Comparison of ENCODE assay signal across 13 mouse cellular contexts in genomic region chr4:129293702-129294101, GRCm38 (mm10). TPM values are rescaled to one million over a fixed set of nuclear protein-coding genes. Genes with fewer than 3 reads are reported as not detected.
DNase-seq lines count a peak whose midpoint lies in the region; ATAC-seq and TF ChIP-seq lines count a peak whose summit lies in the region.
"Had no signal": no experiment of that assay in that cellular context is flagged by ENCODE, and none has a peak within 500 bp of the region (broad histone marks: within the 10 kb centered on the region; RNA-seq: fewer than 3 reads in every experiment).

No protein-coding gene starts in this region.

- peaks cover 4% of the 10 kb centered on the region; the same call in 1 of the 2 replicates for H3K4me1 ChIP-seq in heart, postnatal 0 days (ENCODE audit: control insufficient read depth, insufficient read depth)
- peaks cover 7% of the 10 kb centered on the region for H3K4me1 ChIP-seq in midbrain, embryonic 12.5 days
- peaks cover 8% of the 10 kb centered on the region for H3K4me1 ChIP-seq in midbrain, embryonic 13.5 days (replicated peaks)
- H3K4me1 ChIP-seq in embryonic facial prominence, embryonic 13.5 days: peaks cover 19% of the 10 kb centered on the region
- H3K4me1 ChIP-seq in stomach, embryonic 16.5 days (ENCODE audit: control insufficient read depth, insufficient read depth, low read length): peaks cover 6% of the 10 kb centered on the region
- H3K4me1 ChIP-seq: neural tube, embryonic 12.5 days had no signal

- WGBS in heart, postnatal 0 days: 19% methylated on average over 16 of the region's 16 CpGs
- WGBS in midbrain, embryonic 12.5 days: 30% methylated on average over 16 of the region's 16 CpGs
- 34% methylated on average over 16 of the region's 16 CpGs for WGBS in midbrain, embryonic 13.5 days
- WGBS in embryonic facial prominence, embryonic 13.5 days: 23% methylated on average over 16 of the region's 16 CpGs
- 31% methylated on average over 16 of the region's 16 CpGs for WGBS in stomach, embryonic 16.5 days

- TF ChIP-seq CTCF in heart, postnatal 0 days (IDR thresholded peaks at IDR 0.05; ENCODE audit: low read depth): no peak

- H3K27ac ChIP-seq in heart, postnatal 0 days (ENCODE audit: low read depth): no peak overlapping the region
- no peak overlapping the region for H3K27ac ChIP-seq in midbrain, embryonic 12.5 days (replicated peaks)
- H3K27ac ChIP-seq in midbrain, embryonic 13.5 days: no peak overlapping the region
- peak overlapping the region; percentile 28; the same call in 1 of the 2 replicates for H3K27ac ChIP-seq in embryonic facial prominence, embryonic 13.5 days
- H3K27ac ChIP-seq in stomach, embryonic 16.5 days (ENCODE audit: low read length): no peak overlapping the region
- H3K27ac ChIP-seq: neural tube, embryonic 12.5 days had no signal

- 0 out of 2 replicates have a peak, but pooled peaks cover 5% of the 10 kb centered on the region for H3K9me3 ChIP-seq in heart, postnatal 0 days (replicated peaks; ENCODE audit: control insufficient read depth, low read length)
- H3K9me3 ChIP-seq in midbrain, embryonic 12.5 days: no peaks in the 10 kb centered on the region
- H3K9me3 ChIP-seq in midbrain, embryonic 13.5 days: no peaks in the 10 kb centered on the region
- no peaks in the 10 kb centered on the region for H3K9me3 ChIP-seq in embryonic facial prominence, embryonic 13.5 days
- H3K9me3 ChIP-seq in stomach, embryonic 16.5 days (replicated peaks; ENCODE audit: control insufficient read depth, low read length): no peaks in the 10 kb centered on the region
- H3K9me3 ChIP-seq: neural tube, embryonic 12.5 days had no signal

- H3K36me3 ChIP-seq in heart, postnatal 0 days (replicated peaks; ENCODE audit: control insufficient read depth, insufficient read depth, low read length): no peaks in the 10 kb centered on the region
- no peaks in the 10 kb centered on the region for H3K36me3 ChIP-seq in midbrain, embryonic 12.5 days
- no peaks in the 10 kb centered on the region for H3K36me3 ChIP-seq in midbrain, embryonic 13.5 days
- no peaks in the 10 kb centered on the region for H3K36me3 ChIP-seq in embryonic facial prominence, embryonic 13.5 days
- no peaks in the 10 kb centered on the region for H3K36me3 ChIP-seq in stomach, embryonic 16.5 days (ENCODE audit: control insufficient read depth, insufficient read depth, low read length)
- H3K36me3 ChIP-seq: neural tube, embryonic 12.5 days had no signal

- no peak overlapping the region for H3K4me3 ChIP-seq in heart, postnatal 0 days (ENCODE audit: low read depth, low read length)
- H3K4me3 ChIP-seq in midbrain, embryonic 12.5 days: no peak overlapping the region
- no peak overlapping the region for H3K4me3 ChIP-seq in midbrain, embryonic 13.5 days (replicated peaks)
- peak overlapping the region; percentile 20 for H3K4me3 ChIP-seq in embryonic facial prominence, embryonic 13.5 days
- no peak overlapping the region for H3K4me3 ChIP-seq in stomach, embryonic 16.5 days (replicated peaks; ENCODE audit: low read length)
- H3K4me3 ChIP-seq: neural tube, embryonic 12.5 days had no signal

- no peaks in the 10 kb centered on the region for H3K27me3 ChIP-seq in heart, postnatal 0 days (ENCODE audit: control insufficient read depth, insufficient read depth, low read length)
- peaks cover 11% of the 10 kb centered on the region for H3K27me3 ChIP-seq in midbrain, embryonic 12.5 days
- peaks cover 5% of the 10 kb centered on the region for H3K27me3 ChIP-seq in midbrain, embryonic 13.5 days
- H3K27me3 ChIP-seq in embryonic facial prominence, embryonic 13.5 days: peaks cover 10% of the 10 kb centered on the region; the same call in 1 of the 2 replicates
- H3K27me3 ChIP-seq in stomach, embryonic 16.5 days (ENCODE audit: control insufficient read depth, insufficient read depth, low read length): no peaks in the 10 kb centered on the region

- no peak for DNase-seq in heart, postnatal 0 days (ENCODE audit: low spot score)
- DNase-seq in heart, postnatal 36 days: no peak
- DNase-seq in layer of hippocampus, postnatal 10 days (ENCODE audit: low spot score in 2 of 2): no peak
- DNase-seq: adrenal gland, adult 2 months; gastrocnemius, postnatal 14 days; kidney, adult 18-20 months; thymus, postnatal 36 days had no signal

- H3K4me2 ChIP-seq in heart, postnatal 0 days (ENCODE audit: low read depth, low read length): peak overlapping the region; percentile 4; the same call in 1 of the 2 replicates
- H3K4me2 ChIP-seq in midbrain, embryonic 12.5 days (replicated peaks): peak overlapping the region; percentile 17
- no peak overlapping the region for H3K4me2 ChIP-seq in midbrain, embryonic 13.5 days (replicated peaks)
- peak overlapping the region; percentile 46 for H3K4me2 ChIP-seq in embryonic facial prominence, embryonic 13.5 days
- H3K4me2 ChIP-seq in stomach, embryonic 16.5 days (ENCODE audit: low read depth, low read length): 0 out of 2 replicates have a peak overlapping the region, but pooled peaks have one; percentile 17
- H3K4me2 ChIP-seq: neural tube, embryonic 12.5 days had no signal

- no peak for TF ChIP-seq EP300 in heart, postnatal 0 days (IDR thresholded peaks at IDR 0.05; ENCODE audit: low read depth)

- H3K9ac ChIP-seq in heart, postnatal 0 days (replicated peaks; ENCODE audit: low read depth, low read length): no peak overlapping the region
- no peak overlapping the region for H3K9ac ChIP-seq in midbrain, embryonic 12.5 days (replicated peaks)
- H3K9ac ChIP-seq in midbrain, embryonic 13.5 days (replicated peaks): no peak overlapping the region
- peak overlapping the region; percentile 49 for H3K9ac ChIP-seq in embryonic facial prominence, embryonic 13.5 days
- H3K9ac ChIP-seq in stomach, embryonic 16.5 days (ENCODE audit: low read length): peak overlapping the region; percentile 38; the same call in 1 of the 2 replicates
- H3K9ac ChIP-seq: neural tube, embryonic 12.5 days had no signal

- intact Hi-C loops in heart, postnatal 36 days (cut with DNase I): no loop called here

- no peak for ATAC-seq in heart, postnatal 0 days (ENCODE audit: insufficient read depth, low read depth)
- ATAC-seq in midbrain, embryonic 12.5 days (ENCODE audit: low FRiP score, low read depth): no peak
- ATAC-seq in midbrain, embryonic 13.5 days: no peak
- ATAC-seq in embryonic facial prominence, embryonic 13.5 days (ENCODE audit: insufficient number of reproducible peaks, insufficient read depth, low FRiP score, low TSS enrichment, low read depth): no peak
- no peak for ATAC-seq in stomach, embryonic 16.5 days (ENCODE audit: insufficient read depth, low FRiP score)
- ATAC-seq: lung, postnatal 0 days had no signal

RNA-seq across cellular contexts. Expression of gene Sync, which starts 6.3 kb away (rescaled TPM):
- 1.4 and 1.9 TPM in 2 replicates for total RNA-seq in heart, postnatal 0 days (2014; rRNA removed; ENCODE audit: low replicate concordance)
- polyA plus RNA-seq in heart, postnatal 0 days (2015; fragmentation: Nextera tagmentation; extraction: Ambion mirVana): 3.4 and 3.8 TPM in 2 replicates
- total RNA-seq in heart, postnatal 36 days (2021): 10 to 100 TPM; 15.8 to 17.1 TPM
- 0.62 and 0.66 TPM in 2 replicates for polyA plus RNA-seq in midbrain, embryonic 12.5 days (2016; fragmentation: Nextera tagmentation; extraction: Ambion mirVana)
- 0.27 and 0.67 TPM in 2 replicates for polyA plus RNA-seq in midbrain, embryonic 13.5 days (2015; fragmentation: Nextera tagmentation; extraction: Ambion mirVana)
- polyA plus RNA-seq in embryonic facial prominence, embryonic 13.5 days (2015; fragmentation: Nextera tagmentation; extraction: Ambion mirVana): 0.96 and 1.2 TPM in 2 replicates
- 3.0 and 3.9 TPM in 2 replicates for polyA plus RNA-seq in stomach, embryonic 16.5 days (2015; fragmentation: Nextera tagmentation; extraction: Ambion mirVana)
- total RNA-seq in layer of hippocampus, postnatal 10 days (2021): 1 to 10 TPM; 1.6 to 1.7 TPM

RNA-seq across cellular contexts. Expression of gene C77080, which starts 32.5 kb away (rescaled TPM):
- 7.8 and 9.0 TPM in 2 replicates for total RNA-seq in heart, postnatal 0 days (2014; rRNA removed; ENCODE audit: low replicate concordance)
- polyA plus RNA-seq in heart, postnatal 0 days (2015; fragmentation: Nextera tagmentation; extraction: Ambion mirVana): 0.77 and 0.78 TPM in 2 replicates
- total RNA-seq in heart, postnatal 36 days (2021): 1 to 10 TPM; 3.5 to 3.6 TPM
- 5.2 and 6.3 TPM in 2 replicates for polyA plus RNA-seq in midbrain, embryonic 12.5 days (2016; fragmentation: Nextera tagmentation; extraction: Ambion mirVana)
- 5.1 and 5.4 TPM in 2 replicates for polyA plus RNA-seq in midbrain, embryonic 13.5 days (2015; fragmentation: Nextera tagmentation; extraction: Ambion mirVana)
- polyA plus RNA-seq in embryonic facial prominence, embryonic 13.5 days (2015; fragmentation: Nextera tagmentation; extraction: Ambion mirVana): 7.6 and 8.4 TPM in 2 replicates
- polyA plus RNA-seq in stomach, embryonic 16.5 days (2015; fragmentation: Nextera tagmentation; extraction: Ambion mirVana): 8.2 and 8.5 TPM in 2 replicates
- total RNA-seq in layer of hippocampus, postnatal 10 days (2021): 10 to 100 TPM; 11.4 to 12.1 TPM

RNA-seq across cellular contexts. Expression of gene Rbbp4, which starts 41.5 kb away (rescaled TPM):
- total RNA-seq in heart, postnatal 0 days (2014; rRNA removed; ENCODE audit: low replicate concordance): 97.3 and 101 TPM in 2 replicates
- polyA plus RNA-seq in heart, postnatal 0 days (2015; fragmentation: Nextera tagmentation; extraction: Ambion mirVana): 221 and 222 TPM in 2 replicates
- 10 to 100 TPM; 70.5 to 80.8 TPM for total RNA-seq in heart, postnatal 36 days (2021)
- polyA plus RNA-seq in midbrain, embryonic 12.5 days (2016; fragmentation: Nextera tagmentation; extraction: Ambion mirVana): 497 and 529 TPM in 2 replicates
- polyA plus RNA-seq in midbrain, embryonic 13.5 days (2015; fragmentation: Nextera tagmentation; extraction: Ambion mirVana): 419 and 460 TPM in 2 replicates
- polyA plus RNA-seq in embryonic facial prominence, embryonic 13.5 days (2015; fragmentation: Nextera tagmentation; extraction: Ambion mirVana): 469 and 486 TPM in 2 replicates
- 287 and 291 TPM in 2 replicates for polyA plus RNA-seq in stomach, embryonic 16.5 days (2015; fragmentation: Nextera tagmentation; extraction: Ambion mirVana)
- total RNA-seq in layer of hippocampus, postnatal 10 days (2021): 100 to 1,000 TPM; 124 to 139 TPM

RNA-seq across cellular contexts. Expression of gene Zbtb8os, which starts 41.8 kb away (rescaled TPM):
- total RNA-seq in heart, postnatal 0 days (2014; rRNA removed; ENCODE audit: low replicate concordance): 13.5 and 20.8 TPM in 2 replicates
- polyA plus RNA-seq in heart, postnatal 0 days (2015; fragmentation: Nextera tagmentation; extraction: Ambion mirVana): 32.2 and 33.7 TPM in 2 replicates
- 10 to 100 TPM; 22.9 to 27.1 TPM for total RNA-seq in heart, postnatal 36 days (2021)
- 36.4 TPM in 2 replicates for polyA plus RNA-seq in midbrain, embryonic 12.5 days (2016; fragmentation: Nextera tagmentation; extraction: Ambion mirVana)
- 28.0 and 32.2 TPM in 2 replicates for polyA plus RNA-seq in midbrain, embryonic 13.5 days (2015; fragmentation: Nextera tagmentation; extraction: Ambion mirVana)
- polyA plus RNA-seq in embryonic facial prominence, embryonic 13.5 days (2015; fragmentation: Nextera tagmentation; extraction: Ambion mirVana): 44.4 and 45.5 TPM in 2 replicates
- polyA plus RNA-seq in stomach, embryonic 16.5 days (2015; fragmentation: Nextera tagmentation; extraction: Ambion mirVana): 44.4 and 46.6 TPM in 2 replicates
- 10 to 100 TPM; 26.9 to 30.2 TPM for total RNA-seq in layer of hippocampus, postnatal 10 days (2021)

Comparison
In these comparisons a context has a peak if more than half of its experiments do, and no peak if none do; other contexts are left out.
1. H3K9ac ChIP-seq: peak in embryonic facial prominence, embryonic 13.5 days (single experiment) and stomach, embryonic 16.5 days (single experiment); none in heart, postnatal 0 days (single experiment), midbrain, embryonic 12.5 days (single experiment) and midbrain, embryonic 13.5 days (single experiment).